Mouse (Mus musculus): ENCODE results near the gene Bcl2l11. TPM values are rescaled to one million over a fixed set of nuclear protein-coding genes. Genes with fewer than 3 reads are reported as not detected.
"Not testable (repeated sequence)": the region's sequence is repeated elsewhere in the genome, so short reads cannot be mapped to it uniquely, and the experiment has no call there.

Gene Bcl2l11
- polyA plus RNA-seq, 1 experiment from 2014 or later: 28.8 TPM

- no peak overlapping the region for H3K9ac ChIP-seq (ENCODE audit: low read length)
- H3K4me3 ChIP-seq (ENCODE audit: low read length): no peak overlapping the region
- no peak overlapping the region for H3K4me2 ChIP-seq (ENCODE audit: low read depth, low read length)
- ATAC-seq (ENCODE audit: low read depth): no peak
- H3K36me3 ChIP-seq (ENCODE audit: control insufficient read depth, insufficient read depth, low read length): no peaks in the 10 kb centered on the region
- no peak overlapping the region for H3K27ac ChIP-seq (ENCODE audit: low read length)
- 62% methylated on average over 8 of the region's 8 CpGs for WGBS
- H3K4me1 ChIP-seq (replicated peaks; ENCODE audit: control insufficient read depth, insufficient read depth, low read length): 0 out of 2 replicates have a peak, but pooled peaks cover 2% of the 10 kb centered on the region
- no peaks in the 10 kb centered on the region; the same call in 1 of the 2 replicates for H3K27me3 ChIP-seq (ENCODE audit: control insufficient read depth, insufficient read depth, low read depth, low read length)
- no peaks in the 10 kb centered on the region for H3K9me3 ChIP-seq (ENCODE audit: control insufficient read depth, low read length)
Measured at GRCm38 (mm10) chr2:128087798-128088545, 37.9 kb upstream of the Bcl2l11 start.

- H3K4me1 ChIP-seq (replicated peaks; ENCODE audit: control insufficient read depth, insufficient read depth, low read length): 0 out of 2 replicates have a peak, but pooled peaks cover 2% of the 10 kb centered on the region
- no peak overlapping the region for H3K9ac ChIP-seq (ENCODE audit: low read length)
- no peak overlapping the region for H3K4me3 ChIP-seq (ENCODE audit: low read length)
- H3K27ac ChIP-seq (ENCODE audit: low read length): no peak overlapping the region
- no peaks in the 10 kb centered on the region for H3K9me3 ChIP-seq (ENCODE audit: control insufficient read depth, low read length)
- 88% methylated on average over 6 of the region's 6 CpGs for WGBS
- no peak overlapping the region for H3K4me2 ChIP-seq (ENCODE audit: low read depth, low read length)
- ATAC-seq (ENCODE audit: low read depth): no peak
- H3K27me3 ChIP-seq (ENCODE audit: control insufficient read depth, insufficient read depth, low read depth, low read length): no peaks in the 10 kb centered on the region; the same call in 1 of the 2 replicates
- H3K36me3 ChIP-seq (ENCODE audit: control insufficient read depth, insufficient read depth, low read length): no peaks in the 10 kb centered on the region
Measured at GRCm38 (mm10) chr2:128090283-128090885, 35.5 kb upstream of the Bcl2l11 start.

GRCm38 (mm10) chr2:128091431-128092369 lies 34.1 kb upstream of the Bcl2l11 start:
- WGBS: 80% methylated on average over 11 of the region's 11 CpGs
- H3K4me2 ChIP-seq (ENCODE audit: low read depth, low read length): no peak overlapping the region
- no peak overlapping the region for H3K9ac ChIP-seq (ENCODE audit: low read length)
- H3K27me3 ChIP-seq (ENCODE audit: control insufficient read depth, insufficient read depth, low read depth, low read length): no peaks in the 10 kb centered on the region
- no peaks in the 10 kb centered on the region for H3K4me1 ChIP-seq (replicated peaks; ENCODE audit: control insufficient read depth, insufficient read depth, low read length)
- ATAC-seq (ENCODE audit: low read depth): no peak
- no peaks in the 10 kb centered on the region for H3K36me3 ChIP-seq (ENCODE audit: control insufficient read depth, insufficient read depth, low read length)
- H3K27ac ChIP-seq (ENCODE audit: low read length): no peak overlapping the region
- no peaks in the 10 kb centered on the region for H3K9me3 ChIP-seq (ENCODE audit: control insufficient read depth, low read length)
- H3K4me3 ChIP-seq (ENCODE audit: low read length): no peak overlapping the region

GRCm38 (mm10) chr2:128092451-128092850 lies 33.4 kb upstream of the Bcl2l11 start:
- ATAC-seq (ENCODE audit: low read depth): no peak
- no peaks in the 10 kb centered on the region for H3K36me3 ChIP-seq (ENCODE audit: control insufficient read depth, insufficient read depth, low read length)
- no peaks in the 10 kb centered on the region for H3K4me1 ChIP-seq (replicated peaks; ENCODE audit: control insufficient read depth, insufficient read depth, low read length)
- H3K27me3 ChIP-seq (ENCODE audit: control insufficient read depth, insufficient read depth, low read depth, low read length): no peaks in the 10 kb centered on the region
- H3K4me3 ChIP-seq (ENCODE audit: low read length): no peak overlapping the region
- H3K9me3 ChIP-seq (ENCODE audit: control insufficient read depth, low read length): no peaks in the 10 kb centered on the region
- no peak overlapping the region for H3K4me2 ChIP-seq (ENCODE audit: low read depth, low read length)
- WGBS: 73% methylated on average over 2 of the region's 2 CpGs
- no peak overlapping the region for H3K9ac ChIP-seq (ENCODE audit: low read length)
- no peak overlapping the region for H3K27ac ChIP-seq (ENCODE audit: low read length)

GRCm38 (mm10) chr2:128094196-128094595 lies 31.6 kb upstream of the Bcl2l11 start:
- H3K27ac ChIP-seq (ENCODE audit: low read length): no peak overlapping the region
- no peaks in the 10 kb centered on the region for H3K9me3 ChIP-seq (ENCODE audit: control insufficient read depth, low read length)
- no peaks in the 10 kb centered on the region for H3K36me3 ChIP-seq (ENCODE audit: control insufficient read depth, insufficient read depth, low read length)
- H3K4me3 ChIP-seq (ENCODE audit: low read length): no peak overlapping the region
- no peaks in the 10 kb centered on the region for H3K27me3 ChIP-seq (ENCODE audit: control insufficient read depth, insufficient read depth, low read depth, low read length)
- no peak overlapping the region for H3K9ac ChIP-seq (ENCODE audit: low read length)
- no peak overlapping the region for H3K4me2 ChIP-seq (ENCODE audit: low read depth, low read length)
- 68% methylated on average over 5 of the region's 5 CpGs for WGBS
- no peak for ATAC-seq (ENCODE audit: low read depth)
- no peaks in the 10 kb centered on the region for H3K4me1 ChIP-seq (replicated peaks; ENCODE audit: control insufficient read depth, insufficient read depth, low read length)

GRCm38 (mm10) chr2:128094602-128095001 lies 31.2 kb upstream of the Bcl2l11 start:
- H3K4me3 ChIP-seq (ENCODE audit: low read length): no peak overlapping the region
- no peak overlapping the region for H3K9ac ChIP-seq (ENCODE audit: low read length)
- H3K4me2 ChIP-seq (ENCODE audit: low read depth, low read length): no peak overlapping the region
- H3K27ac ChIP-seq (ENCODE audit: low read length): no peak overlapping the region
- no peaks in the 10 kb centered on the region for H3K4me1 ChIP-seq (replicated peaks; ENCODE audit: control insufficient read depth, insufficient read depth, low read length)
- 51% methylated on average over 2 of the region's 2 CpGs for WGBS
- no peaks in the 10 kb centered on the region for H3K27me3 ChIP-seq (ENCODE audit: control insufficient read depth, insufficient read depth, low read depth, low read length)
- no peaks in the 10 kb centered on the region for H3K9me3 ChIP-seq (ENCODE audit: control insufficient read depth, low read length)
- no peak for ATAC-seq (ENCODE audit: low read depth)
- H3K36me3 ChIP-seq (ENCODE audit: control insufficient read depth, insufficient read depth, low read length): no peaks in the 10 kb centered on the region

- Histone ChIP-seq H3K27me3 (ENCODE audit: control insufficient read depth, insufficient read depth, low read depth, low read length) (no peaks in the 10 kb centered on the region), H3K27ac (ENCODE audit: low read length) (no peak overlapping the region), H3K9me3 (ENCODE audit: control insufficient read depth, low read length) (no peaks in the 10 kb centered on the region), H3K4me3 (ENCODE audit: low read length) (no peak overlapping the region), H3K9ac (ENCODE audit: low read length) (no peak overlapping the region), H3K4me1 (replicated peaks; ENCODE audit: control insufficient read depth, insufficient read depth, low read length) (no peaks in the 10 kb centered on the region), H3K4me2 (ENCODE audit: low read depth, low read length) (no peak overlapping the region), H3K36me3 (ENCODE audit: control insufficient read depth, insufficient read depth, low read length) (no peaks in the 10 kb centered on the region)
- no peak for ATAC-seq (ENCODE audit: low read depth)
- WGBS: 16% methylated on average over 1 of the region's 1 CpGs
Measured at GRCm38 (mm10) chr2:128095270-128095669, 30.6 kb upstream of the Bcl2l11 start.

GRCm38 (mm10) chr2:128096070-128096469 lies 29.8 kb upstream of the Bcl2l11 start:
- 70% methylated on average over 1 of the region's 1 CpGs for WGBS
- H3K4me1 ChIP-seq (replicated peaks; ENCODE audit: control insufficient read depth, insufficient read depth, low read length): no peaks in the 10 kb centered on the region

GRCm38 (mm10) chr2:128098118-128098517 lies 27.7 kb upstream of the Bcl2l11 start:
- H3K27me3 ChIP-seq (ENCODE audit: control insufficient read depth, insufficient read depth, low read depth, low read length); H3K36me3 ChIP-seq (ENCODE audit: control insufficient read depth, insufficient read depth, low read length); H3K27ac ChIP-seq (ENCODE audit: low read length); H3K9me3 ChIP-seq (ENCODE audit: control insufficient read depth, low read length); H3K9ac ChIP-seq (ENCODE audit: low read length); ATAC-seq (ENCODE audit: low read depth); H3K4me1 ChIP-seq (replicated peaks; ENCODE audit: control insufficient read depth, insufficient read depth, low read length); H3K4me2 ChIP-seq (ENCODE audit: low read depth, low read length); H3K4me3 ChIP-seq (ENCODE audit: low read length): not testable (repeated sequence)
- 75% methylated on average over 5 of the region's 5 CpGs for WGBS

More at GRCm38 (mm10) chr2:128096070-128096469, 29.8 kb upstream of the Bcl2l11 start:
- Histone ChIP-seq H3K4me2 (ENCODE audit: low read depth, low read length) (no peak overlapping the region), H3K36me3 (ENCODE audit: control insufficient read depth, insufficient read depth, low read length) (no peaks in the 10 kb centered on the region), H3K9ac (ENCODE audit: low read length) (no peak overlapping the region), H3K27ac (ENCODE audit: low read length) (no peak overlapping the region), H3K27me3 (ENCODE audit: control insufficient read depth, insufficient read depth, low read depth, low read length) (no peaks in the 10 kb centered on the region), H3K4me3 (ENCODE audit: low read length) (no peak overlapping the region), H3K9me3 (ENCODE audit: control insufficient read depth, low read length) (no peaks in the 10 kb centered on the region)
- no peak for ATAC-seq (ENCODE audit: low read depth)

Data from lung, embryonic 16.5 days (tissue).